Mouse (Mus musculus) cerebellum, adult 2 months (tissue): ENCODE data around the gene Olfr1251.
"Not testable (repeated sequence)": the region's sequence is repeated elsewhere in the genome, so short reads cannot be mapped to it uniquely, and the experiment has no call there.

Experiments
- CTCF ChIP-seq: fragments of 200-500 bp; IDR thresholded peaks from 2 replicates; pipeline ENCODE4 v1.5.1; 2011; ENCODE audit warnings: low read depth, mild to moderate bottlenecking, control low read depth, low read length, moderate library complexity, borderline replicate concordance; ENCODE audit not compliant: insufficient read depth
- POLR2A ChIP-seq: fragments of 200-500 bp; IDR thresholded peaks from 2 replicates; pipeline ENCODE4 v1.6.1; 2011; ENCODE audit warnings: low read length, control low read depth, borderline replicate concordance; ENCODE audit not compliant: insufficient read depth

DNA sequence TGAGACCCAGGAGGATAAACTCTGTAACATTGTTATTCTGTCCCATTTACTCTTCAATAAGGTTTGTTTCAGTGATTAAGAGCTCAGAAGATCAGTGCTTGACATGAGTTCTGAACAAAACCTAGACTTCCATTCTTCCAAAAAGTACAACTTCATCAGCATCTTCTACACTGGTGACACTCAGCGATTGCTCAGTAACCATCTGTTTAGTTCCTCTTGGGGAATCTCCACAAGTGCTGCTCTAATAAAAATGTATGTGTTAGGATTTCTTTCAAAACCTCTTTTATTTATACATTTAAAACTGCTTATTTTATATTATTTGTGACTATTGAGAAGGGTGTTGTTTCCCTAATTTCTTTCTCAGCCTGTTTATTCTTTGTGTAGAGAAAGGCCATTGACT, 53.6 kb downstream of the Olfr1251 start, which contains the start of gene Olfr1248:
- not testable (repeated sequence) for TF ChIP-seq POLR2A, CTCF
